Mouse (Mus musculus) forebrain, embryonic 11.5 days (tissue): Measurements from ENCODE around the gene Tomm40. TPM values are rescaled to one million over a fixed set of nuclear protein-coding genes. Genes with fewer than 3 reads are reported as not detected.

Experiments used
- ATAC-seq: fragments of 200-750 bp; cut with Nextera tagmentation; replicated peaks from 2 replicates; pipeline ENCODE4 v1.8.0; 2017; ENCODE audit warnings: moderate TSS enrichment; ENCODE audit not compliant: low FRiP score
- DNase-seq: peaks from one replicate; pipeline ENCODE4 v3.0.0-alpha.2; 2017; ENCODE audit warnings: low spot score
- H3K27ac ChIP-seq: fragments of 300-500 bp; sonication (generic); 2 replicates; pipeline ENCODE4 v1.5.1; 2014; ENCODE audit warnings: low read depth, low read length
- H3K27me3 ChIP-seq: fragments of 300-500 bp; sonication (generic); 2 replicates; pipeline ENCODE4 v1.6.1; 2014; ENCODE audit warnings: mild to moderate bottlenecking, low read length, mixed read lengths; ENCODE audit not compliant: control insufficient read depth, insufficient read depth
- H3K36me3 ChIP-seq: fragments of 300-500 bp; sonication (generic); 2 replicates; pipeline ENCODE4 v1.6.1; 2014; ENCODE audit warnings: mild to moderate bottlenecking, low read length, moderate library complexity, mixed read lengths; ENCODE audit not compliant: control insufficient read depth, insufficient read depth
- H3K4me1 ChIP-seq: fragments of 300-500 bp; sonication (generic); replicated peaks from 2 replicates; pipeline ENCODE4 v1.6.1; 2014; ENCODE audit warnings: low read length, mixed read lengths; ENCODE audit not compliant: control insufficient read depth, insufficient read depth
- H3K4me2 ChIP-seq: fragments of 300-500 bp; sonication (generic); 2 replicates; pipeline ENCODE4 v1.6.1; 2014; ENCODE audit warnings: low read depth, mild to moderate bottlenecking, low read length, moderate library complexity, mixed read lengths; ENCODE audit not compliant: severe bottlenecking
- H3K4me3 ChIP-seq: fragments of 300-500 bp; sonication (generic); 2 replicates; pipeline ENCODE4 v1.5.1; 2014; ENCODE audit warnings: low read depth, low read length
- H3K9ac ChIP-seq: fragments of 300-500 bp; sonication (generic); 2 replicates; pipeline ENCODE4 v1.6.1; 2014; ENCODE audit warnings: low read length
- H3K9me3 ChIP-seq: fragments of 300-500 bp; sonication (generic); 2 replicates; pipeline ENCODE4 v1.6.1; 2016; ENCODE audit warnings: low read length, mixed read lengths; ENCODE audit not compliant: control insufficient read depth
- WGBS: fragments of 180-500 bp; shearing (Covaris S2); extraction: QIAGEN DNeasy Blood & Tissue Kit; methylation state at CpG from one replicate; pipeline ENCODE4 v1.1.7; 2014; 5-methylcytosine and 5-hydroxymethylcytosine counted together
- polyA plus RNA-seq: library from polyadenylated mRNA; unstranded; fragments of >200 nt; fragmentation: Nextera tagmentation; extraction: Ambion mirVana; gene quantifications from 2 replicates; pipeline ENCODE4 v1.2.1, GENCODE M21; 2014

The Tomm40 gene
- polyA plus RNA-seq, 1 experiment from 2014 or later: 160 TPM

DNA sequence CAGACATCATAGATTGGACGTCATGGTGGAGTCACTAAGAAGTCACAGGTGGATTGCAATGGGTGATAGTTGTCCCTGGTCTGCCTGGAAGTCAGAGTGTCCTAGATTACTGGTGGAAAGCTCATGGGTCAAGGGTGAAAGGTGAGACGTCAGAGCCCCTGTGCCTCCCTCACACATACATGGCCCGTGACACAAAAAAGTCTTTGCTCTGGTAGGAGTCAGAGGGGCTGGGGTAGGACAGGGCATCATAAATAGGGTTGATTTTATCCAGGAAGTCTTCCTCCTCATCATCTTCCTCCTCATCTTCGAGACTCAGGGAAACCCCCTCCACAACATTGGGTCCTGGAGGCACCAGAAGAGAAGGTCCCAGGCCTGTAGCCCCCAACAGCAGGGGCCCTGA is 2.1 kb upstream of the Tomm40 start:
- no peaks in the 10 kb centered on the region for H3K27me3 ChIP-seq
- H3K4me1 ChIP-seq: peaks cover 4% of the 10 kb centered on the region
- H3K4me3 ChIP-seq: no peak overlapping the region
- no peak overlapping the region for H3K27ac ChIP-seq
- H3K9ac ChIP-seq: no peak overlapping the region
- DNase-seq (no peak), ATAC-seq (no peak)
- no peaks in the 10 kb centered on the region; the same call in 1 of the 2 replicates for H3K36me3 ChIP-seq
- WGBS: 87% methylated on average over 4 of the region's 4 CpGs
- H3K9me3 ChIP-seq: peaks cover 7% of the 10 kb centered on the region; the same call in 1 of the 2 replicates
- H3K4me2 ChIP-seq: no peak overlapping the region

DNA sequence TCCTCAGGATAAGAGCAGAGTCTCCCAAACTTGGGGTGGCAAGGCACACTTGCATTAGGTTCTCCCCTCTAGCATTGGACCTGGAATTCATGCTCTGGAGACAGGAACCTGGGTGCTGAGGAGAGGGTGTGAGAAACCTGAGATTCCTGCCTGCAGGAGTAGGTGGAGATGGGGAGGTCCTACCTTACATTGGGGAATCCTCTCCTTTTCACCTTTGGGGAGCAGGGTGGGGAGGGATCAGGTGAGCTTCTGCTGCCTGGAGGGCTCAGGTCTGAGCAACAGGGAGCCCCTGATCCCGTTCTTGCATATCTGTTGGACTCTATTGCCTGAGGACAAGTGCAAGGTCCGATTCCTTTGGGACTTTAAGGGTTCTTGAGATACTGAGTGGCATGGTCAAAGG is 1.6 kb upstream of the Tomm40 start:
- H3K4me3 ChIP-seq: no peak overlapping the region
- peaks cover 4% of the 10 kb centered on the region for H3K4me1 ChIP-seq
- peaks cover 7% of the 10 kb centered on the region; the same call in 1 of the 2 replicates for H3K9me3 ChIP-seq
- no peak overlapping the region for H3K27ac ChIP-seq
- peak overlapping the region; percentile 50; the same call in 1 of the 2 replicates for H3K4me2 ChIP-seq
- H3K36me3 ChIP-seq: no peaks in the 10 kb centered on the region; the same call in 1 of the 2 replicates
- no peaks in the 10 kb centered on the region for H3K27me3 ChIP-seq
- 75% methylated on average over 2 of the region's 2 CpGs for whole genome bisulfite sequencing
- H3K9ac ChIP-seq: no peak overlapping the region
- ATAC-seq: no peak
- no peak for DNase-seq

DNA sequence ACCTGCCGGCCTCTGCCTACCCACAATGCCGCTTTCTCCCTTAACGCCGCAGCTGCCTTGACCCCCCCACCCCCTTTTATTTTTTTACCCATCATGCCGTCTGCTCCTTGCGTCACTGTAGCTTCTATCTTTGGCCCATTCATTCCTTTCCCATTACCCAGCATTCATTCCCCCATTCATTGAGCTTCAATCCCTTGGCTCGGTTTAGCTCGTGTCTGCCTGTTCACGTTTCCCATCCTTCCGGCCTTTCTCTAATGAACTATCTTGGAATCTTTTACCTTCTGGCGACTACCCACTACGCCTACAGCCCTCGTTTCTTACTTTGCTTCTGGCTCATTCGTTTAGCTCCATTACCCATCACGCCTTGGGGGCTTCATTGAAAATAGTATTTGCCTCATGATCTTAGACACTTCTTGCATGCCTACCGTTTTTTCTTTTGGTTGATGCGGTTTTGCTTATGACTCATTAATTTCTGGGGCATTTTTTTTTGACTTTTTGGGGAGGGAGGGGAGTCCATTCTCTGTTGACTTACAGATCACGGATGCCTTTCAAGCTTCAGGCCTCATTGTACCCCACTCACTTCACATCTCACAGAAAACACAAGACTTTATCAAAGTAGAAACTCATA is 931 bp upstream of the Tomm40 start:
- ATAC-seq: no peak
- Histone ChIP-seq H3K9me3 (peaks cover 2% of the 10 kb centered on the region; the same call in 1 of the 2 replicates), H3K27me3 (no peaks in the 10 kb centered on the region), H3K4me1 (peaks cover 4% of the 10 kb centered on the region), H3K4me2 (peak overlapping the region; percentile 50), H3K4me3 (peak overlapping the region; percentile 21), H3K27ac (peak overlapping the region; percentile 78), H3K36me3 (peaks cover 4% of the 10 kb centered on the region; the same call in 1 of the 2 replicates), H3K9ac (peak overlapping the region; percentile 45; the same call in 1 of the 2 replicates)
- no peak for DNase-seq
- 7% methylated on average over 18 of the region's 18 CpGs for WGBS

DNA sequence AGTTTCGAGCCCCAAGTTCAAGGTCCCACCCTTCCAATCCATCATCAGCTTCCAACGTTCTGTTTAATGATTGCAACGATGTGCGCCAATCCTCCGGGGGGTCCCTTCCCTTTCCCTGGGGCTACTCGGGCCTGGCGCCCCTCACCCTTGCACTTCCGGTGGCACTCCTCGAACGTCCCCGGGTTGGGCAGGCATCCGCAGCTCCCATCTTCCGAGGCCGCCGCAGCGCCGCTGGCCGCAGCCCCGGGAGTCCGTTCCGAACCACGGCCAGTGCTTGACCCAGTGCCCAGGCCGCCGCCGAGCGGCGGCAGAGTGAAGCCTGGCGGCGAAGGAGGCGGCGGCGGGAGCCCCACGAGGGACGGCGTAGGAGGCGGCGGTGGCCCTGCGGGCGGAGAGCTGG is 402 bp downstream of the Tomm40 start:
- ATAC-seq (no peak), DNase-seq (no peak)
- no peaks in the 10 kb centered on the region for H3K27me3 ChIP-seq
- no peaks in the 10 kb centered on the region for H3K9me3 ChIP-seq
- WGBS: under 1% methylated on average over 39 of the region's 39 CpGs
- H3K4me1 ChIP-seq: peaks cover 4% of the 10 kb centered on the region
- H3K4me2 ChIP-seq: peak overlapping the region; percentile 87
- H3K36me3 ChIP-seq: peaks cover 9% of the 10 kb centered on the region; the same call in 1 of the 2 replicates
- peak overlapping the region; percentile 87 for H3K9ac ChIP-seq
- H3K4me3 ChIP-seq: peak overlapping the region; percentile 99
- peak overlapping the region; percentile 66; the same call in 1 of the 2 replicates for H3K27ac ChIP-seq

DNA sequence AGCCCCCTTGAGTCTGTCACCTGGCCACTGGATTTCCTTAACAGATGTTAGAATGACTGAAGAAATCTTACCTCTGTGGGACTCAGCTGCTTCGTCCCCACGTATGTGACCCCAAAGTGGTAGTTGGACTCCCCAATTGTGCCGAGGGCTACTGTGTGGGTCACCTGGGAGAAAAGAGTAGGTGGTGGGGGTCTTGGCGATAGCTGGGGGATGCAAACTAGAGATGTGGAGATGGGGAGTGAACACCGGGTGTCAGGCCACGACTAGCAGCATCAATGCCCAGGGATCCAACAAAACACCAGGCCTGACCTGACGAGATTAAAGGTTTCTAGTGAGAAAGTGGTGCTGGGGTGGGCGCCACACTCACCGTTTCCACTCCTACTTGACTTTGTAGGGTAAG is 1.6 kb downstream of the Tomm40 start:
- Histone ChIP-seq H3K4me2 (no peak overlapping the region), H3K27me3 (no peaks in the 10 kb centered on the region), H3K9ac (no peak overlapping the region), H3K4me3 (no peak overlapping the region), H3K36me3 (peaks cover 9% of the 10 kb centered on the region; the same call in 1 of the 2 replicates), H3K9me3 (no peaks in the 10 kb centered on the region), H3K27ac (no peak overlapping the region), H3K4me1 (peaks cover 4% of the 10 kb centered on the region)
- 87% methylated on average over 9 of the region's 9 CpGs for WGBS
- DNase-seq (no peak), ATAC-seq (no peak)

DNA sequence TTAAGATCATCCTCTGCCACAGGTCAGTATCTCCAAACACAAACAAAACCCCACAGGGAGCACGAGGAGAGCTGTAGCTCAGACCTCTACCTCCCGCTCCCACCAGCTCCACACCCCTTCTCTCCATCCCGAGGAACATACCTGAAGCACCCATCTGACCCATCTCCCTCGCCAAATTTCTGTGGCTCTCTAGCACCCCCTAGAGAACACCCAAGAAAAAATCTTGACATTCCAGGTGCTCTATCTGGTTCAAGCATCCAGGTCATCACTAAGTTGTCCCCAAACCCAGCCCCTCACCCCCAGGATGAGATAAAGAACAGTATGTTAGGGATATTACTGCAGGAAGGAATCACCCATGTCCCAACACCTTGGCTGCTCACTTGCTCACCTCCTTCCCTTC is 2.0 kb downstream of the Tomm40 start:
- H3K4me3 ChIP-seq: no peak overlapping the region
- H3K36me3 ChIP-seq: peaks cover 9% of the 10 kb centered on the region; the same call in 1 of the 2 replicates
- no peak for DNase-seq
- no peak overlapping the region for H3K9ac ChIP-seq
- 58% methylated on average over 4 of the region's 4 CpGs for WGBS
- no peak overlapping the region for H3K4me2 ChIP-seq
- ATAC-seq: no peak
- H3K27ac ChIP-seq: no peak overlapping the region
- no peaks in the 10 kb centered on the region for H3K27me3 ChIP-seq
- H3K4me1 ChIP-seq: peaks cover 4% of the 10 kb centered on the region
- no peaks in the 10 kb centered on the region for H3K9me3 ChIP-seq

DNA sequence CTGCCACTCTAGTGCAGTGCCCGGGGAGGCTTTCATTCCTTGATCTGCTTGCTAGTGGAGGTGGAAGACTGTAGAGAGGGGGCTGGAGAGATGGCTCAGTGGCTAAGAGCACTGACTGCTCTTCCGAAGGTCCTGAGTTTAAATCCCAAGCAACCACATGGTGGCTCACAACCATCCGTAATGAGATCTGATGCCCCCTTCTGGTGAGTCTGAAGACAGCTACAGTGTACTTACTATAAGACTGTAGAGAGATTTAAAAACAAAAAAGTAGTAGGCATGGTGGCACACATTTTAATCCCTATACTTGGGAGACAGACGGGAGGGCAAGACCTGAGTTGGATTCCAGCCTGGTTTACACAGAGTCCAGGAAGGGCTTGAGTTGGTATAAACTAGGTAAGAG is 2.8 kb downstream of the Tomm40 start:
- Histone ChIP-seq H3K9ac (no peak overlapping the region), H3K27me3 (no peaks in the 10 kb centered on the region), H3K4me2 (no peak overlapping the region), H3K36me3 (peaks cover 9% of the 10 kb centered on the region; the same call in 1 of the 2 replicates), H3K4me3 (no peak overlapping the region), H3K4me1 (peaks cover 4% of the 10 kb centered on the region), H3K27ac (no peak overlapping the region), H3K9me3 (no peaks in the 10 kb centered on the region)
- DNase-seq (no peak), ATAC-seq (no peak)
- WGBS: 84% methylated on average over 4 of the region's 4 CpGs

DNA sequence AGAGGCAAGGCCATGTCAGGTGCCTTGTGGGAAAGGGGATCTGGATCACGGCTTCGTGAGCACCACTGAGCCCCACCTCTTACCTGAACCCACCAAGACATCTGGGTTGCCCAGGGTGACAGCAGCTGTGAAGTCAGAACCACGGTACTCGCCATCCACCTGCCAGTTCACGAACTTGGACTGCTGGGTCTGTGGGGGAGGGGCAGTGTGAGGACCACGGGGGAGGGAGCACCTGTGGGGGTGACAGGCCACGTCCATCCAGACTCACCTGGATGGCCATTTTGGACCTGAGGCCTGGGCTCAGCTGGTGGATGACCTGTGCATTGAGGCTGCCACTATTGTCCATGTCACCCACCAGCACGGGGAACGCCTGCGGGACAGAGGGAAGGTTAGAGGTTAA is 4.6 kb downstream of the Tomm40 start:
- Histone ChIP-seq H3K4me1 (peaks cover 4% of the 10 kb centered on the region), H3K4me3 (no peak overlapping the region), H3K36me3 (peaks cover 9% of the 10 kb centered on the region; the same call in 1 of the 2 replicates), H3K27me3 (no peaks in the 10 kb centered on the region), H3K9ac (no peak overlapping the region), H3K9me3 (no peaks in the 10 kb centered on the region), H3K27ac (no peak overlapping the region), H3K4me2 (no peak overlapping the region)
- 92% methylated on average over 10 of the region's 10 CpGs for WGBS
- DNase-seq (no peak), ATAC-seq (no peak)

DNA sequence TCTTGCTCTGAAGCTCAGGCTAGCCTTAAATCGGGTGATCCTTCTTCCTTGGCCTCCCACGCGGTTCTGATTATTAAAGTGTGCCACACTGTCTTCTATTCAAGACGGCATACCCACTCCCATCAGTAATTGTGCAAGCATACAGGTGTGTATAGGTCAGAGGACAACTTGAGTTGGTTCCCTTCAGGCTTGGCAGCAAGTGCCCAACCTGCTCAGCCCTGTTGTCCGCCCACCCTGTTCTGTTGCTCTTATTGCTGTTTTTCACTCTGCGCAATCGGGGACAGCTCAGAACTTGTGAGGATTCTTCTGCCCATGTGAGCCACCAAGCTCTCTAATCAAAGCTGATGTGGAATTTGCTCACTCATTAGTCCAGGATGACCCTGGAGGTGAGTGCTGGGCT is 10.0 kb downstream of the Tomm40 start:
- H3K27me3 ChIP-seq: no peaks in the 10 kb centered on the region
- no peak overlapping the region for H3K9ac ChIP-seq
- H3K4me1 ChIP-seq: 0 out of 2 replicates have a peak, but pooled peaks cover 2% of the 10 kb centered on the region
- DNase-seq: no peak
- no peak overlapping the region for H3K27ac ChIP-seq
- H3K9me3 ChIP-seq: no peaks in the 10 kb centered on the region
- peaks cover under 1% of the 10 kb centered on the region; the same call in 1 of the 2 replicates for H3K36me3 ChIP-seq
- no peak overlapping the region for H3K4me2 ChIP-seq
- 96% methylated on average over 7 of the region's 7 CpGs for WGBS
- no peak overlapping the region for H3K4me3 ChIP-seq
- ATAC-seq: no peak
